Mouse (Mus musculus) ES-E14 (cell line): ENCODE data around the gene Hydin.

Experiments
- CHD2 ChIP-seq: IDR thresholded peaks from 2 replicates; pipeline ENCODE4 v1.6.1; 2014; ENCODE audit warnings: mild to moderate bottlenecking, low read depth, low read length, inconsistent platforms
- HCFC1 ChIP-seq: IDR thresholded peaks from 2 replicates; pipeline ENCODE4 v1.6.1; 2012; ENCODE audit warnings: low read length, inconsistent platforms, borderline replicate concordance; ENCODE audit not compliant: insufficient read depth
- ZC3H11A ChIP-seq: IDR thresholded peaks from 2 replicates; pipeline ENCODE4 v1.6.1; 2012; ENCODE audit warnings: low read depth, mild to moderate bottlenecking, inconsistent platforms, low read length, borderline replicate concordance
- ZNF384 ChIP-seq: IDR thresholded peaks from 2 replicates; pipeline ENCODE4 v1.6.1; 2012; ENCODE audit warnings: low read depth, low read length, inconsistent platforms

- TF ChIP-seq HCFC1 (no peak), ZNF384 (no peak), CHD2 (no peak), ZC3H11A (no peak)
Measured at GRCm38 (mm10) chr8:110417801-110418200, 151.0 kb downstream of the Hydin start.
